Mouse (Mus musculus) liver, embryonic 11.5 days (tissue): Measurements from ENCODE around the gene Dmbt1. TPM values are rescaled to one million over a fixed set of nuclear protein-coding genes. Genes with fewer than 3 reads are reported as not detected.
"Not testable (repeated sequence)": the region's sequence is repeated elsewhere in the genome, so short reads cannot be mapped to it uniquely, and the experiment has no call there.

ENCODE experiments used
- ATAC-seq: fragments of 200-750 bp; cut with Nextera tagmentation; replicated peaks from 2 replicates; pipeline ENCODE4 v1.8.0; 2017; ENCODE audit warnings: moderate number of reproducible peaks, mild to moderate bottlenecking, moderate TSS enrichment, moderate library complexity; ENCODE audit not compliant: low FRiP score
- DNase-seq: peaks from one replicate; pipeline ENCODE4 v3.0.0-alpha.2; 2017; ENCODE audit warnings: low spot score
- H3K27ac ChIP-seq: fragments of 300-500 bp; sonication (generic); 2 replicates; pipeline ENCODE4 v1.5.1; 2014; ENCODE audit warnings: mild to moderate bottlenecking, low read depth, low read length, control low read depth
- H3K27me3 ChIP-seq: fragments of 300-500 bp; sonication (generic); replicated peaks from 2 replicates; pipeline ENCODE4 v1.6.1; 2014; ENCODE audit warnings: low read length, mixed read lengths; ENCODE audit not compliant: control insufficient read depth, insufficient read depth
- H3K36me3 ChIP-seq: fragments of 300-500 bp; sonication (generic); 2 replicates; pipeline ENCODE4 v1.6.1; 2014; ENCODE audit warnings: mild to moderate bottlenecking, low read length, moderate library complexity, mixed read lengths; ENCODE audit not compliant: control insufficient read depth, insufficient read depth
- H3K4me1 ChIP-seq: fragments of 300-500 bp; sonication (generic); replicated peaks from 2 replicates; pipeline ENCODE4 v1.6.1; 2014; ENCODE audit warnings: low read length, mixed read lengths; ENCODE audit not compliant: control insufficient read depth, insufficient read depth
- H3K4me2 ChIP-seq: fragments of 300-500 bp; sonication (generic); 2 replicates; pipeline ENCODE4 v1.6.1; 2014; ENCODE audit warnings: mild to moderate bottlenecking, control low read depth, moderate library complexity
- H3K4me3 ChIP-seq: fragments of 300-500 bp; sonication (generic); 2 replicates; pipeline ENCODE4 v1.5.1; 2014; ENCODE audit warnings: low read depth, low read length, control low read depth
- H3K9ac ChIP-seq: fragments of 300-500 bp; sonication (generic); 2 replicates; pipeline ENCODE4 v1.6.1; 2014; ENCODE audit warnings: low read depth, low read length, control low read depth
- H3K9me3 ChIP-seq: fragments of 300-500 bp; sonication (generic); 2 replicates; pipeline ENCODE4 v1.6.1; 2016; ENCODE audit warnings: low read length, inconsistent platforms, mixed read lengths; ENCODE audit not compliant: control insufficient read depth
- WGBS: fragments of 180-500 bp; shearing (Covaris S2); extraction: QIAGEN DNeasy Blood & Tissue Kit; methylation state at CpG from one replicate; pipeline ENCODE4 v1.1.7; 2014; 5-methylcytosine and 5-hydroxymethylcytosine counted together
- polyA plus RNA-seq: library from polyadenylated mRNA; unstranded; fragments of >200 nt; fragmentation: Nextera tagmentation; extraction: Ambion mirVana; gene quantifications from 2 replicates; pipeline ENCODE4 v1.2.1, GENCODE M21; 2014

The Dmbt1 gene
- polyA plus RNA-seq, 1 experiment from 2014 or later = not detected

- Histone ChIP-seq H3K36me3 (no peaks in the 10 kb centered on the region), H3K27ac (no peak overlapping the region), H3K4me2 (no peak overlapping the region), H3K9me3 (no peaks in the 10 kb centered on the region), H3K4me1 (no peaks in the 10 kb centered on the region), H3K27me3 (no peaks in the 10 kb centered on the region), H3K9ac (no peak overlapping the region), H3K4me3 (no peak overlapping the region)
- WGBS = 77% methylated on average over 2 of the region's 2 CpGs
- DNase-seq = no peak
- ATAC-seq = no peak
Observed at GRCm38 (mm10) chr7:131062541-131062940, 30.7 kb downstream of the Dmbt1 start.

GRCm38 (mm10) chr7:131068191-131068590 lies 36.3 kb downstream of the Dmbt1 start:
- H3K4me2 ChIP-seq, H3K4me3 ChIP-seq, H3K36me3 ChIP-seq, H3K9ac ChIP-seq, H3K9me3 ChIP-seq, ATAC-seq, DNase-seq, H3K27me3 ChIP-seq, H3K27ac ChIP-seq, H3K4me1 ChIP-seq: not testable (repeated sequence)
- WGBS = 0% methylated on average over 1 of the region's 1 CpGs

- H3K27me3 ChIP-seq, H3K4me1 ChIP-seq, H3K27ac ChIP-seq, H3K9me3 ChIP-seq, H3K4me2 ChIP-seq, H3K36me3 ChIP-seq, H3K9ac ChIP-seq, ATAC-seq, H3K4me3 ChIP-seq, DNase-seq: not testable (repeated sequence)
- 88% methylated on average over 3 of the region's 3 CpGs for WGBS
Observed at GRCm38 (mm10) chr7:131073476-131073875, 41.6 kb downstream of the Dmbt1 start.

- H3K4me1 ChIP-seq, H3K9me3 ChIP-seq, H3K9ac ChIP-seq, H3K27ac ChIP-seq, ATAC-seq, H3K36me3 ChIP-seq, H3K27me3 ChIP-seq, DNase-seq, H3K4me3 ChIP-seq, H3K4me2 ChIP-seq: not testable (repeated sequence)
- 67% methylated on average over 6 of the region's 6 CpGs for WGBS
Observed at GRCm38 (mm10) chr7:131074098-131074497, 42.2 kb downstream of the Dmbt1 start.

GRCm38 (mm10) chr7:131075956-131076355 lies 44.1 kb downstream of the Dmbt1 start:
- ATAC-seq = no peak

GRCm38 (mm10) chr7:131082403-131082802 lies 50.5 kb downstream of the Dmbt1 start:
- H3K4me3 ChIP-seq, DNase-seq, H3K4me1 ChIP-seq, H3K36me3 ChIP-seq, H3K9me3 ChIP-seq, H3K27ac ChIP-seq, H3K9ac ChIP-seq, ATAC-seq, H3K4me2 ChIP-seq, H3K27me3 ChIP-seq: not testable (repeated sequence)
- 74% methylated on average over 9 of the region's 9 CpGs for WGBS

More at GRCm38 (mm10) chr7:131075956-131076355, 44.1 kb downstream of the Dmbt1 start:
- Histone ChIP-seq H3K4me2 (no peak overlapping the region), H3K9me3 (no peaks in the 10 kb centered on the region), H3K27me3 (no peaks in the 10 kb centered on the region), H3K9ac (no peak overlapping the region), H3K4me1 (no peaks in the 10 kb centered on the region), H3K4me3 (no peak overlapping the region), H3K27ac (no peak overlapping the region), H3K36me3 (no peaks in the 10 kb centered on the region)
- 0% methylated on average over 1 of the region's 1 CpGs for WGBS
- DNase-seq = no peak

- Histone ChIP-seq H3K27me3 (no peaks in the 10 kb centered on the region), H3K9me3 (no peaks in the 10 kb centered on the region), H3K36me3 (no peaks in the 10 kb centered on the region), H3K4me3 (no peak overlapping the region), H3K4me2 (no peak overlapping the region), H3K27ac (no peak overlapping the region), H3K9ac (no peak overlapping the region), H3K4me1 (no peaks in the 10 kb centered on the region)
- WGBS = 21% methylated on average over 3 of the region's 3 CpGs
- DNase-seq (peak; percentile 35), ATAC-seq (no peak)
Observed at GRCm38 (mm10) chr7:131112486-131112885, 80.6 kb downstream of the Dmbt1 start.

- Histone ChIP-seq H3K4me2 (no peak overlapping the region), H3K9me3 (no peaks in the 10 kb centered on the region), H3K27me3 (no peaks in the 10 kb centered on the region), H3K4me1 (no peaks in the 10 kb centered on the region), H3K27ac (no peak overlapping the region), H3K4me3 (no peak overlapping the region), H3K36me3 (no peaks in the 10 kb centered on the region), H3K9ac (no peak overlapping the region)
- 69% methylated on average over 6 of the region's 6 CpGs for WGBS
- DNase-seq = no peak
- ATAC-seq = no peak
Observed at GRCm38 (mm10) chr7:131113676-131114075, 81.8 kb downstream of the Dmbt1 start.

GRCm38 (mm10) chr7:131114434-131114833 lies 82.6 kb downstream of the Dmbt1 start:
- no peaks in the 10 kb centered on the region for H3K9me3 ChIP-seq
- DNase-seq (no peak), ATAC-seq (no peak)
- no peaks in the 10 kb centered on the region for H3K4me1 ChIP-seq
- no peak overlapping the region for H3K4me3 ChIP-seq
- no peak overlapping the region for H3K9ac ChIP-seq
- 78% methylated on average over 2 of the region's 2 CpGs for WGBS
- no peaks in the 10 kb centered on the region for H3K27me3 ChIP-seq
- H3K36me3 ChIP-seq = no peaks in the 10 kb centered on the region
- no peak overlapping the region for H3K4me2 ChIP-seq
- H3K27ac ChIP-seq = no peak overlapping the region
